Mouse (Mus musculus): ENCODE results near the gene Exoc3l4. TPM values are rescaled to one million over a fixed set of nuclear protein-coding genes. Genes with fewer than 3 reads are reported as not detected.

Exoc3l4 gene
- polyA plus RNA-seq, 1 experiment, result 58.3 TPM

- no peak overlapping the region for H3K4me3 ChIP-seq (ENCODE audit: insufficient read depth, poor library complexity, severe bottlenecking)
- H3ac ChIP-seq (ENCODE audit: control insufficient read depth, insufficient read length, low read depth), result no peak overlapping the region
- H3K79me2 ChIP-seq (ENCODE audit: control insufficient read depth, insufficient read depth), result peaks cover 34% of the 10 kb centered on the region
- TF ChIP-seq USF1 (IDR thresholded peaks at IDR 0.05; ENCODE audit: low read depth), result no peak
- TF ChIP-seq FOSL1 (IDR thresholded peaks at IDR 0.05; ENCODE audit: insufficient read depth, low read length, poor library complexity, severe bottlenecking), result no peak
- no peaks in the 10 kb centered on the region for H3K36me3 ChIP-seq (ENCODE audit: control insufficient read depth, insufficient read depth)
- peaks cover 6% of the 10 kb centered on the region for H3K79me3 ChIP-seq (ENCODE audit: low read depth)
- no peaks in the 10 kb centered on the region for H3K27me3 ChIP-seq (ENCODE audit: control insufficient read depth, insufficient read depth, insufficient read length)
These were observed 16.0 kb downstream of the Exoc3l4 start for GRCm38 (mm10) chr12:111432751-111433331.

DNA sequence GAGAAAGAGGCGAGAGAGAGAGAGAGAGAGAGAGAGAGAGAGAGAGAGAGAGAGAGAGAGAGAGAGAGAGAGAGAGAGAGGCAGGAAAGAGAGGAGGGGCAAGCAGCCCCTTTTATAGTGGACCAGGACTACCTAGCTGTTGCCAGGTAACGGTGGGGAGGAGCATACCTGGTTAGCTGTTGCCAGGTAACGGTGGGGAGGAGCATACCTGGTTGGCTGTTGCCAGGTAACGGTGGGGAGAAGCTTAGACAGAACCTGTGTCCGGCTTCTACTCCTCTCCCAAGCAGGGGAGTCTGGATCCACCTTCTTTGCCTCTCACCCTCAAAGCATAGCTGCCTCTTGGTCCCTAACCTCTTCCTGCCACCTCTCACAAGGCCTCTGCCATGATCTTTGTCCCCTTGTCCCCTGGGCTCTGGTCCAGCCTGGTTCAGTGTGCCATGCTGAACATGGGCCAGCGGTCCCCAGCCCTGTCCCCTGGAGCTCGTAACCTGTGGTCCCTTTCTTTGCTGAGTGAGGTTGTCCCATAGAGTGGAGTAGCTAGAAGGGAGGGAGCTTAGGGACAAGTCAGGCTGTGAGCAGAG lies 17.4 kb downstream of the Exoc3l4 start:
- no peaks in the 10 kb centered on the region for H3K36me3 ChIP-seq (ENCODE audit: control insufficient read depth, insufficient read depth)
- peaks cover 4% of the 10 kb centered on the region for H3K79me3 ChIP-seq (ENCODE audit: low read depth)
- peaks cover 25% of the 10 kb centered on the region for H3K79me2 ChIP-seq (ENCODE audit: control insufficient read depth, insufficient read depth)
- no peak overlapping the region for H3K4me3 ChIP-seq (ENCODE audit: insufficient read depth, poor library complexity, severe bottlenecking)
- peak overlapping the region; percentile 7 for H3ac ChIP-seq (ENCODE audit: control insufficient read depth, insufficient read length, low read depth)
- no peaks in the 10 kb centered on the region for H3K27me3 ChIP-seq (ENCODE audit: control insufficient read depth, insufficient read depth, insufficient read length)
- TF ChIP-seq CTCF (IDR thresholded peaks at IDR 0.05; ENCODE audit: control insufficient read depth, insufficient read depth, insufficient read length) (no peak), MAX (IDR thresholded peaks at IDR 0.05) (no peak), MYOD1 (IDR thresholded peaks at IDR 0.05; ENCODE audit: control insufficient read depth, insufficient read length, low read depth) (no peak), USF1 (IDR thresholded peaks at IDR 0.05; ENCODE audit: low read depth) (no peak), MYOG (IDR thresholded peaks at IDR 0.05; ENCODE audit: control insufficient read depth, extremely low read depth, insufficient read length) (no peak), CEBPB (IDR thresholded peaks at IDR 0.05; ENCODE audit: low read depth) (no peak)

DNA sequence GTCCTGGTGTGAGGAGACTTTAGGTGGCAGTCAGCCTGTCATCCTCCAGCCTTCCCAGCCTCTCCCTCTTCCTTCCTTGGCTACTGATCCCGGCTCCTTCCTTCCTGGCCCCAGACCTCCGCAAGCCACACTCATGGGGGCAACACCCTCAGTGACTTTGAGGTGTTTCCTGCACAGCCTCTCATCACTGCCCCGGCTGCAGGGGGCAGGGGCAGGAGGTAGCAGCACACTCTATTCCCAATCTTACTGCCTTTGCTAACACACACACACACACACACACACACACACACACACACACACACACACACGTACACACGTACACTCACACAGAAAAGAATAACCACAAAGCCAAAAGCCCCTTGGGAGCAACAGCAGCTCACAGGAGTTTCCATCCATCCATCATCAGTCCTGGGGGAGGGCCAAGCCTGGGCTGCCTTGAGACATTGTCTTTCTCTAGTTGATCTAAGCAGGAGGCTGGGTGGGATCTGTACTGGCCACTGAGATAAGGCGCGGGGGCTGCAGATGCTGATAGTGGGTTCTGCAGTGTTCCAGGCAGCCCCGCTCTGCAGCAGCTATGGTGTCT lies 18.0 kb downstream of the Exoc3l4 start:
- H3K27me3 ChIP-seq (ENCODE audit: control insufficient read depth, insufficient read depth, insufficient read length), result no peaks in the 10 kb centered on the region
- H3K4me3 ChIP-seq (ENCODE audit: insufficient read depth, poor library complexity, severe bottlenecking), result no peak overlapping the region

DNA sequence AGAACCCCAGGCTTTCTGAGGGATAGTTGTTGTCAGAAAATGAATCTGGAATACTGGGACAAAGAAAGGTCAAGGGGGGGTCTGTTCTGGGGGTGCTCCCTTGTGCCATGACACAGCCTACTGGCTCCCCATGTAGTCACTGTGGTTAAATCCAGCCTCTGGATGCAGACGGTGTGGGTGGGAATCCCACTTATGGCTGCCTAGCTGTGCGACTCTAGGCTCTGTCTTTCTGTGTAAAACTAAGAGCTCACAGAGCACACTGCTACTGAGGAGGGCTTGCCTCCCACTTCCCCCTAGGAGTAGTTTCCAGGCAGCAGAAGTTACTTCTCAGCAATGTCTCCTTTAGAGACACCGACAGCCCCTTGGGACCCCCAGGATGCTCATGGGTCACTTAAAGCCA lies 19.4 kb downstream of the Exoc3l4 start:
- Histone ChIP-seq H3K4me3 (ENCODE audit: insufficient read depth, poor library complexity, severe bottlenecking) (no peak overlapping the region), H3K36me3 (ENCODE audit: control insufficient read depth, insufficient read depth) (no peaks in the 10 kb centered on the region), H3K27me3 (ENCODE audit: control insufficient read depth, insufficient read depth, insufficient read length) (no peaks in the 10 kb centered on the region), H3K79me2 (ENCODE audit: control insufficient read depth, insufficient read depth) (peaks cover 11% of the 10 kb centered on the region), H3K79me3 (ENCODE audit: low read depth) (no peaks in the 10 kb centered on the region), H3ac (ENCODE audit: control insufficient read depth, insufficient read length, low read depth) (no peak overlapping the region)
- TF ChIP-seq MYOD1 (IDR thresholded peaks at IDR 0.05; ENCODE audit: control insufficient read depth, insufficient read length, low read depth), result no peak
- no peak for TF ChIP-seq USF1 (IDR thresholded peaks at IDR 0.05; ENCODE audit: low read depth)

More for the DNA sequence above, 18.0 kb downstream of the Exoc3l4 start:
- H3ac ChIP-seq (ENCODE audit: control insufficient read depth, insufficient read length, low read depth), result no peak overlapping the region
- no peaks in the 10 kb centered on the region for H3K36me3 ChIP-seq (ENCODE audit: control insufficient read depth, insufficient read depth)
- TF ChIP-seq MYOD1 (IDR thresholded peaks at IDR 0.05; ENCODE audit: control insufficient read depth, insufficient read length, low read depth) (peak; percentile 45), FOSL1 (IDR thresholded peaks at IDR 0.05; ENCODE audit: insufficient read depth, low read length, poor library complexity, severe bottlenecking) (no peak), CTCF (IDR thresholded peaks at IDR 0.05; ENCODE audit: control insufficient read depth, insufficient read depth, insufficient read length) (no peak), MYOG (IDR thresholded peaks at IDR 0.05; ENCODE audit: control insufficient read depth, extremely low read depth, insufficient read length) (no peak), USF1 (IDR thresholded peaks at IDR 0.05; ENCODE audit: low read depth) (no peak), CEBPB (IDR thresholded peaks at IDR 0.05; ENCODE audit: low read depth) (no peak), MAX (IDR thresholded peaks at IDR 0.05) (no peak)
- H3K79me3 ChIP-seq (ENCODE audit: low read depth), result no peaks in the 10 kb centered on the region
- H3K79me2 ChIP-seq (ENCODE audit: control insufficient read depth, insufficient read depth), result peaks cover 19% of the 10 kb centered on the region

DNA sequence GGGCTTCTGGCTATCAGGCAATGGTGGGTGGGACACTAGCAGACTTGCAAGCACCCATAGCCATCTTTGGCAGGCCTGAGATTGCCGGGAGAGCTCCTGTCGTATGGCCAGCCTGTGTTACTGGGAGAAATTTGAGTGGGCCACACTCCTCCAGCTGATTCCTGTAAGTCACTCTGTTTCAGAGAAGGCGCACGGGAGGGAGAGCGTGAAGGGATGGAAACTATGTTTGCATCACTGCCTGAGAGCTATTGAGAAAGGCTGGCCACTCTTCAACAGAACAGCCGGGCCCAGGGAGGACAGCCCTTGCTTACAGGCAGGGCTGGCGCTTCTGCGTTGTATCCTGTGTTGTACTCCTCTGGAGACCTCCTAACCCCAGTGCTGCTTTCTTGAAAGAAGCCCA lies 19.8 kb downstream of the Exoc3l4 start:
- H3K79me2 ChIP-seq (ENCODE audit: control insufficient read depth, insufficient read depth), result peaks cover 6% of the 10 kb centered on the region
- no peaks in the 10 kb centered on the region for H3K79me3 ChIP-seq (ENCODE audit: low read depth)
- no peaks in the 10 kb centered on the region for H3K36me3 ChIP-seq (ENCODE audit: control insufficient read depth, insufficient read depth)
- H3ac ChIP-seq (ENCODE audit: control insufficient read depth, insufficient read length, low read depth), result no peak overlapping the region
- no peak for TF ChIP-seq MAX (IDR thresholded peaks at IDR 0.05)
- TF ChIP-seq MYOD1 (IDR thresholded peaks at IDR 0.05; ENCODE audit: control insufficient read depth, insufficient read length, low read depth), result no peak
- TF ChIP-seq FOSL1 (IDR thresholded peaks at IDR 0.05; ENCODE audit: insufficient read depth, low read length, poor library complexity, severe bottlenecking), result no peak
- TF ChIP-seq CEBPB (IDR thresholded peaks at IDR 0.05; ENCODE audit: low read depth), result no peak
- no peak for TF ChIP-seq MYOG (IDR thresholded peaks at IDR 0.05; ENCODE audit: control insufficient read depth, extremely low read depth, insufficient read length)
- no peak for TF ChIP-seq USF1 (IDR thresholded peaks at IDR 0.05; ENCODE audit: low read depth)
- no peak for TF ChIP-seq CTCF (IDR thresholded peaks at IDR 0.05; ENCODE audit: control insufficient read depth, insufficient read depth, insufficient read length)
- no peaks in the 10 kb centered on the region for H3K27me3 ChIP-seq (ENCODE audit: control insufficient read depth, insufficient read depth, insufficient read length)
- no peak overlapping the region for H3K4me3 ChIP-seq (ENCODE audit: insufficient read depth, poor library complexity, severe bottlenecking)
